ENCODE assay signal across 9 mouse cellular contexts in the genomic region with DNA sequence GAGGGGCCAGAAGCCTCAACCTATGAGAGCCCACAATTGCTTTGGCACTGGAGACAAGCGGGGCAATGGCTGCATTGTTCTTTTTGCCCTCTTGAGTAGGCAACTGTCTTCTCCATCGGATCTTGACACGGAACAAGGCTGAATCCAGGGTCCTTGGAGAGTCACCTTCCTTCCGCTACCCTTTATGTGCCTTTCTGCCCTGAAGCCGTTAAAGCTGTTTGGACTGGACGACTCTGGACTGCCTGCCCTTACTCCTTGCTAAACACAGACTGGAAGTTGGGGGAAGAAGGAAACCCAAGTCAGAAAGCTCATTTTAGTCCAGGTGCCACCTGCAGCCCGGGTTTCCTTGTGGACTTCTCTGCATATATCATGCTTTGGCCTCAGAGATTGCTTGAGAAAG. TPM values are rescaled to one million over a fixed set of nuclear protein-coding genes. Genes with fewer than 3 reads are reported as not detected.
DNase-seq lines count a peak whose midpoint lies in the region; ATAC-seq lines count a peak whose summit lies in the region.
"Had no signal": no experiment of that assay in that cellular context is flagged by ENCODE, and none has a peak within 500 bp of the region (broad histone marks: within the 10 kb centered on the region; RNA-seq: fewer than 3 reads in every experiment).

No protein-coding gene starts in this region.

- H3K36me3 ChIP-seq in liver, embryonic 11.5 days (ENCODE audit: control insufficient read depth, insufficient read depth, low read length), result no peaks in the 10 kb centered on the region
- H3K36me3 ChIP-seq in forebrain, embryonic 10.5 days (replicated peaks), result no peaks in the 10 kb centered on the region
- no peaks in the 10 kb centered on the region for H3K36me3 ChIP-seq in kidney, embryonic 16.5 days (ENCODE audit: insufficient read depth, low read length)
- no peaks in the 10 kb centered on the region for H3K36me3 ChIP-seq in neural tube, embryonic 14.5 days (ENCODE audit: control insufficient read depth, insufficient read depth, low read length)

- peak; percentile 36 for DNase-seq in liver, embryonic 11.5 days (ENCODE audit: low spot score)
- no peak for DNase-seq in liver
- DNase-seq in forebrain, embryonic 10.5 days (ENCODE audit: extremely low spot score, low spot score), result peak; percentile 22
- no peak for DNase-seq in spleen, postnatal 36 days (ENCODE audit: low spot score in 2 of 2)

- ATAC-seq in liver, embryonic 11.5 days (replicated peaks; ENCODE audit: low FRiP score), result no peak
- ATAC-seq in kidney, embryonic 16.5 days (ENCODE audit: low FRiP score, low TSS enrichment), result peak; percentile 46
- ATAC-seq in neural tube, embryonic 14.5 days (ENCODE audit: low read depth), result peak; percentile 20
- ATAC-seq in activated CD4-positive, CD25-positive, alpha-beta regulatory T cell, adult 4 months, result no peak
- no peak for ATAC-seq in megakaryocyte-erythroid progenitor cell, adult 5-6 weeks (replicated peaks; ENCODE audit: low FRiP score, low TSS enrichment, poor library complexity, severe bottlenecking)

- H3K9ac ChIP-seq in liver, embryonic 11.5 days (ENCODE audit: low read depth, low read length), result no peak overlapping the region
- H3K9ac ChIP-seq in kidney, embryonic 16.5 days (replicated peaks; ENCODE audit: low read length), result peak overlapping the region; percentile 68
- H3K9ac ChIP-seq in neural tube, embryonic 14.5 days (replicated peaks; ENCODE audit: low read depth, low read length), result peak overlapping the region; percentile 80

- H3K4me1 ChIP-seq in liver, embryonic 11.5 days (replicated peaks; ENCODE audit: control insufficient read depth, insufficient read depth, low read length), result no peaks in the 10 kb centered on the region
- H3K4me1 ChIP-seq in forebrain, embryonic 10.5 days, result peaks cover 48% of the 10 kb centered on the region
- peaks cover 13% of the 10 kb centered on the region for H3K4me1 ChIP-seq in kidney, embryonic 16.5 days (ENCODE audit: insufficient read depth, low read length)
- peaks cover 3% of the 10 kb centered on the region for H3K4me1 ChIP-seq in neural tube, embryonic 14.5 days (ENCODE audit: control insufficient read depth, insufficient read depth, low read length)

- no peak overlapping the region for H3K27ac ChIP-seq in liver, embryonic 11.5 days (ENCODE audit: low read depth, low read length)
- H3K27ac ChIP-seq in forebrain, embryonic 10.5 days, result peak overlapping the region; percentile 85
- H3K27ac ChIP-seq in kidney, embryonic 16.5 days (ENCODE audit: low read length), result peak overlapping the region; percentile 72
- H3K27ac ChIP-seq in neural tube, embryonic 14.5 days (ENCODE audit: low read depth, low read length), result peak overlapping the region; percentile 94; the same call in 1 of the 2 replicates

- H3K4me3 ChIP-seq in liver, embryonic 11.5 days (ENCODE audit: low read depth, low read length), result peak overlapping the region; percentile 55
- H3K4me3 ChIP-seq in forebrain, embryonic 10.5 days, result peak overlapping the region; percentile 76
- peak overlapping the region; percentile 70 for H3K4me3 ChIP-seq in kidney, embryonic 16.5 days (ENCODE audit: low read length)
- H3K4me3 ChIP-seq in neural tube, embryonic 14.5 days (ENCODE audit: low read depth, low read length), result peak overlapping the region; percentile 76
- H3K4me3 ChIP-seq: myocyte had no signal

- peak overlapping the region; percentile 82 for H3K4me2 ChIP-seq in liver, embryonic 11.5 days
- peak overlapping the region; percentile 95 for H3K4me2 ChIP-seq in kidney, embryonic 16.5 days (replicated peaks; ENCODE audit: low read depth, low read length)
- peak overlapping the region; percentile 69 for H3K4me2 ChIP-seq in neural tube, embryonic 14.5 days (ENCODE audit: low read depth, low read length)

- peaks cover 30% of the 10 kb centered on the region for H3K27me3 ChIP-seq in liver, embryonic 11.5 days (replicated peaks; ENCODE audit: control insufficient read depth, insufficient read depth, low read length)
- H3K27me3 ChIP-seq in forebrain, embryonic 10.5 days (ENCODE audit: poor library complexity, severe bottlenecking), result peaks cover 60% of the 10 kb centered on the region
- H3K27me3 ChIP-seq in kidney, embryonic 16.5 days (ENCODE audit: insufficient read depth, low read length), result peaks cover 20% of the 10 kb centered on the region
- no peaks in the 10 kb centered on the region for H3K27me3 ChIP-seq in neural tube, embryonic 14.5 days (ENCODE audit: control insufficient read depth, insufficient read depth, low read length)

- H3K9me3 ChIP-seq in liver, embryonic 11.5 days (ENCODE audit: control insufficient read depth, low read length), result no peaks in the 10 kb centered on the region
- no peaks in the 10 kb centered on the region for H3K9me3 ChIP-seq in forebrain, embryonic 10.5 days
- no peaks in the 10 kb centered on the region for H3K9me3 ChIP-seq in kidney, embryonic 16.5 days (ENCODE audit: low read length)
- no peaks in the 10 kb centered on the region for H3K9me3 ChIP-seq in neural tube, embryonic 14.5 days (ENCODE audit: control insufficient read depth, low read length)

- 10% methylated on average over 7 of the region's 7 CpGs for WGBS in liver, embryonic 11.5 days
- 3% methylated on average over 7 of the region's 7 CpGs for WGBS in forebrain, embryonic 10.5 days
- 7% methylated on average over 7 of the region's 7 CpGs for WGBS in kidney, embryonic 16.5 days
- 3% methylated on average over 7 of the region's 7 CpGs for WGBS in neural tube, embryonic 14.5 days

RNA-seq across cellular contexts. Expression of gene Plppr1, which starts 0.5 kb away (rescaled TPM):
- polyA plus RNA-seq in liver, embryonic 11.5 days (2014; fragmentation: Nextera tagmentation; extraction: Ambion mirVana), result 0.56 and 0.70 TPM in 2 replicates
- 3.0 and 4.6 TPM in 2 replicates for polyA plus RNA-seq in forebrain, embryonic 10.5 days (2016; fragmentation: Nextera tagmentation; extraction: Ambion mirVana)
- polyA plus RNA-seq in kidney, embryonic 16.5 days (2015; fragmentation: Nextera tagmentation; extraction: Ambion mirVana), result 6.3 TPM in 2 replicates
- polyA plus RNA-seq in neural tube, embryonic 14.5 days (2014; fragmentation: Nextera tagmentation; extraction: Ambion mirVana), result 100 and 116 TPM in 2 replicates
- polyA plus RNA-seq in activated CD4-positive, CD25-positive, alpha-beta regulatory T cell, adult 4 months (2017; shearing (Covaris generic)), result under 1 TPM in 1 of 2 experiments, not detected in 1; 0.22 TPM
- not detected in 2 replicates for total RNA-seq in megakaryocyte-erythroid progenitor cell, adult 5-6 weeks (2014; fragmentation: Nextera tagmentation)
- total RNA-seq in megakaryocyte-erythroid progenitor cell, adult 5-6 weeks (2017), result not detected in 2 replicates
- polyA plus RNA-seq: myocyte had no signal

Comparison
In these comparisons a context has a peak if more than half of its experiments do, and no peak if none do; other contexts are left out.
1. DNase-seq: peak in liver, embryonic 11.5 days (single experiment) and forebrain, embryonic 10.5 days (single experiment); none in liver (single experiment) and spleen, postnatal 36 days (0 of 2).
2. ATAC-seq: peak in kidney, embryonic 16.5 days (single experiment) and neural tube, embryonic 14.5 days (single experiment); none in liver, embryonic 11.5 days (single experiment), activated CD4-positive, CD25-positive, alpha-beta regulatory T cell, adult 4 months (single experiment) and megakaryocyte-erythroid progenitor cell, adult 5-6 weeks (single experiment).
3. RNA of gene Plppr1, which starts 0.5 kb away (polyA plus RNA-seq): 100 to 116 TPM in neural tube, embryonic 14.5 days; 6.3 TPM in kidney, embryonic 16.5 days, 3.0 to 4.6 TPM in forebrain, embryonic 10.5 days, 0.56 to 0.70 TPM in liver, embryonic 11.5 days and 0.22 TPM in activated CD4-positive, CD25-positive, alpha-beta regulatory T cell, adult 4 months; every median in the first group is over 10 times any median in the second.
4. Peak in every context shown above with its lines, with median percentiles within 50 percentile points of each other: H3K4me2 ChIP-seq and H3K4me3 ChIP-seq.